Mouse (Mus musculus) 416B (cell line): ENCODE results near the gene Ndufb2.
A peak's percentile ranks its signal among the peaks of the same experiment; 100 is the strongest.

Experiments used
- DNase-seq: peaks from one replicate; pipeline ENCODE4 v3.0.0; 2011; ENCODE audit warnings: low read depth

Ndufb2 gene

GRCm38 (mm10) chr6:39580558-39580957 is 11.8 kb upstream of the Ndufb2 start:
- DNase-seq = no peak

- DNase-seq = no peak
These were observed 11.1 kb upstream of the Ndufb2 start for GRCm38 (mm10) chr6:39581087-39581784.

- DNase-seq = no peak
These were observed 6.9 kb upstream of the Ndufb2 start, which contains the start of gene Gm42420 for GRCm38 (mm10) chr6:39585517-39585916. Gm42420 (plus strand) TSS chr6:39585753.

- DNase-seq = peak; percentile 12
These were observed 893 bp upstream of the Ndufb2 start for GRCm38 (mm10) chr6:39591481-39591880.

- no peak for DNase-seq
These were observed 8.5 kb downstream of the Ndufb2 start for GRCm38 (mm10) chr6:39600851-39601250.

- DNase-seq = no peak
These were observed 9.5 kb downstream of the Ndufb2 start for GRCm38 (mm10) chr6:39601828-39602227.

GRCm38 (mm10) chr6:39604565-39604964 is 12.2 kb downstream of the Ndufb2 start:
- DNase-seq = no peak

- no peak for DNase-seq
These were observed 13.7 kb downstream of the Ndufb2 start for GRCm38 (mm10) chr6:39606056-39606455.

- DNase-seq = peak; percentile 16
These were observed 14.5 kb downstream of the Ndufb2 start for GRCm38 (mm10) chr6:39606862-39607261.

GRCm38 (mm10) chr6:39607365-39607764 is 15.0 kb downstream of the Ndufb2 start:
- no peak for DNase-seq

- DNase-seq = peak; percentile 43
These were observed 17.8 kb downstream of the Ndufb2 start for GRCm38 (mm10) chr6:39610207-39610606.

- DNase-seq = no peak
These were observed 18.9 kb downstream of the Ndufb2 start for GRCm38 (mm10) chr6:39611296-39611695.
